Mouse (Mus musculus) left cerebral cortex, postnatal 14 days (tissue): ENCODE data around the gene Fbxo46. TPM values are rescaled to one million over a fixed set of nuclear protein-coding genes. Genes with fewer than 3 reads are reported as not detected.
"Not testable (repeated sequence)": the region's sequence is repeated elsewhere in the genome, so short reads cannot be mapped to it uniquely, and the experiment has no call there.

ENCODE experiments used
- DNase-seq, 2 experiments: peaks; one replicate each; pipeline ENCODE4 v3.0.0; 2021 to 2022; ENCODE audit warnings: low spot score in 2 of 2, mixed read lengths in 1 of 2
- intact Hi-C: fragments of 180-260 bp; cut with DNase I; formaldehyde crosslinking; loops from one replicate; pipeline ENCODE4 v1.15.1; 2025
- long read RNA-seq, 2 experiments: library from polyadenylated mRNA; stranded (forward); transcript quantifications; one replicate each; pipeline ENCODE4 v2.0.0; 2021
- total RNA-seq, 2 experiments: library from RNA; stranded (reverse); gene quantifications; 2 replicates each; pipeline ENCODE4 v1.2.3; 2021

Gene Fbxo46
- 10 to 100 TPM; 11.5 to 12.6 TPM for total RNA-seq
- long read RNA-seq, experiment 1, full-length matches to known transcripts, result 5 of 5 reads
- long read RNA-seq, experiment 1, partial matches to known transcripts, result 0 of 5 reads
- long read RNA-seq, experiment 1, other reads (novel, unspliced or antisense), result 0 of 5 reads
- long read RNA-seq, experiment 2, full-length matches to known transcripts, result 11 of 16 reads
- long read RNA-seq, experiment 2, partial matches to known transcripts, result 0 of 16 reads
- long read RNA-seq, experiment 2, other reads (novel, unspliced or antisense), result 5 of 16 reads

- DNase-seq, result peak; percentile 94 to 97
- intact Hi-C loops, result no loop called here
Measured at GRCm38 (mm10) chr7:19119631-19120429, at the start of gene Fbxo46. Gene Fbxo46 (plus strand): TSS chr7:19119859.

DNA sequence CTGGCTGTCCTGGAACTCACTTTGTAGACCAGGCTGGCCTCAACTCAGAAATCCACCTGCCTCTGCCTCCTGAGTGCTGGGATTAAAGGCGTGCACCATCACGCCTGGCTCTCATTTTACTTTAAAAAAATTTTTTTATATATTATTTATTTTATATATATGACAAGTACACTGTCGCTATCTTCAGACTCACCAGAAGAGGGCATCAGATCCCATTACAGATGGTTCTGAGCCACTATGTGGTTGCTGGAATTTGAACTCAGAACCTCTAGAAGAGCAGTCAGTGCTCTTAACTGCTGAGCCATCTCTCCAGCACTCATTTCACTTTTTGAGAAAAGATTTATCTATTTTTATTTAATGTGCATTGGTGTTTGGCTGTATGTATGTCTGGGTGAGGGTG lies 48.6 kb upstream of the Fbxo46 start:
- intact Hi-C loops, result loop anchor here (5.0 kb wide), 1 partner anchor 39 kb away; no protein-coding TSS in a partner anchor
- not testable (repeated sequence) for DNase-seq

DNA sequence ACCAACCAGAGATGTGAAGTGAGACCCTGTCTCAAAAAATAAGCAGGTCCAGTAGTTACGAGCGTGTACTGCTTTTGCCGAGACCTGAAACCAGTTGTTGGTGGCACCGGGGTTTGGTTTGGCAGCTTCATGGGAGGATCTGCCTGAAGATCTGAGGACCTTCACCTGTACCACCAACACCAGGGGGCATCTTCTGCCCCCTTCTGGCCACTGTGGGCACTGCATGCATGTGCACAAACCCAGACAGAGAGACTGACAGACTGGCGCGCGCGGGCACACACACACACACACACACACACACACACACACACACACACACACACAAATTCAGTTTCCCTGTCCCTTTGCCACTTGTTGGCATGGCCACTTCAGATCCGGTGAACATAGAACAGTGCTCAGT lies 46.2 kb upstream of the Fbxo46 start:
- intact Hi-C loops, result loop anchor here (5.0 kb wide), 1 partner anchor 41 kb away; no protein-coding TSS in a partner anchor
- no peak for DNase-seq

- intact Hi-C loops, result loop anchor here (5.0 kb wide), 1 partner anchor 42 kb away; no protein-coding TSS in a partner anchor
- DNase-seq, result no peak
Measured at GRCm38 (mm10) chr7:19074494-19074893, 45.2 kb upstream of the Fbxo46 start.

- no peak for DNase-seq
- intact Hi-C loops, result no loop called here
Measured at GRCm38 (mm10) chr7:19075231-19075630, 44.4 kb upstream of the Fbxo46 start.

DNA sequence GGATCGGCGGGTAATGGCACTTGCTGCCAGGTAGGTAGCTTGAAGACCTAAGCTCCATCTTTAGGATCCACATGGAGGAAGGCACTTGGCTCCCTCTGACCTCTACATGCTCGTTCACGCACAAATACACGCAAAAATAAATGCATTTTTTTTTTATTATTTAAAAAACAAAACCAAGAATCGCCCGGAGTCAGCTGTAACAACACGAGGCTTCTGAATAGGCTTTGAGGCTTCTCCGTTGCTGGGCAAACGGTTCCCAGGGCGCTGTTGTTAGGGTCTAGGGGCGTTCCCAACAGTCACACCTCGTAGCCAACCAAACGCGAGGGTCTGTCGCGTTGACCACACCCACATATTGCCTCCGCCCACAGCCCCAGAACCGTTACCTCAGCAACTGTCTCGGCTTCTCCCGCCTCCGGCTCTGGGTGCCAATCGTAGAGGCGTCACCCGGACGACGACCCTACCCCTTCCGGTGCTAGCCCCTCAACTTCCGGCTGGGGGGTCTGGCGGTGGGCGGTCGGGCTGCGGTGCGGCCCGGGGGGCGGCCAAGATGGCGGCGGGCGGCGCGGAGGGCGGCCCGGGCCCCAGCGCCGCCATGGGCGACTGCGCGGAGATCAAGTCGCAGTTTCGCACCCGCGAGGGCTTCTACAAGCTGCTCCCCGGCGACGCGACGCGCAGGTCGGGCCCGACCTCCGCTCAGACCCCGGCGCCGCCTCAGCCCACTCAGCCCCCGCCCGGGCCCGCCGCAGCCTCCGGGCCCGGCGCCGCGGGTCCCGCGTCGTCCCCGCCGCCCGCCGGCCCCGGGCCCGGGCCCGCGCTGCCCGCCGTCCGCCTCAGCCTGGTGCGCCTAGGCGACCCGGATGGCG lies 43.7 kb upstream of the Fbxo46 start, which contains the start of gene Dmwd:
Dmwd (plus strand) TSS at position 505 of the 863 bp plus-strand sequence.
- peak; percentile 97 to 99 for DNase-seq
- intact Hi-C loops, result no loop called here

DNA sequence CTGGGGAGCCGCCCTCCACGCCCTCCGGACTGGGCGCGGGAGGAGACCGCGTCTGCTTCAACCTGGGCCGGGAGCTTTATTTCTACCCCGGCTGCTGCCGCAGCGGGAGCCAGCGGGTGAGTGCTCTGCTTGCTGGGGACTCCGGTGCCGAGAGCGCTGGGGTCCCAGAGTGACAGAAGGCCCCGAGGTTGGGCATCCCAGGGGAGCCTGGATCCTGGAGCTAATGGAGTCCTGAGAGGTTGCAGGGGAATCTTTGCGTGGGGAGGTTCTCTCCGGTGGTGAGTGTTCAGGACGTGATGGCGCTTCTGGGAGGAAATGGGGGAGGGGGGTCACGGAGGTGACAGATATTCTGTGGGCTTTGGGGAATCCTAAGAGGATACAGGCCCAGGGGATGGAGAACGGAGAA lies 43.1 kb upstream of the Fbxo46 start:
- no peak for DNase-seq

GRCm38 (mm10) chr7:19077761-19078160 lies 41.9 kb upstream of the Fbxo46 start:
- no peak for DNase-seq
- intact Hi-C loops, result no loop called here

More for the DNA sequence above, 43.1 kb upstream of the Fbxo46 start:
- intact Hi-C loops, result no loop called here

GRCm38 (mm10) chr7:19078732-19079131 lies 40.9 kb upstream of the Fbxo46 start:
- intact Hi-C loops, result no loop called here
- DNase-seq, result no peak

DNA sequence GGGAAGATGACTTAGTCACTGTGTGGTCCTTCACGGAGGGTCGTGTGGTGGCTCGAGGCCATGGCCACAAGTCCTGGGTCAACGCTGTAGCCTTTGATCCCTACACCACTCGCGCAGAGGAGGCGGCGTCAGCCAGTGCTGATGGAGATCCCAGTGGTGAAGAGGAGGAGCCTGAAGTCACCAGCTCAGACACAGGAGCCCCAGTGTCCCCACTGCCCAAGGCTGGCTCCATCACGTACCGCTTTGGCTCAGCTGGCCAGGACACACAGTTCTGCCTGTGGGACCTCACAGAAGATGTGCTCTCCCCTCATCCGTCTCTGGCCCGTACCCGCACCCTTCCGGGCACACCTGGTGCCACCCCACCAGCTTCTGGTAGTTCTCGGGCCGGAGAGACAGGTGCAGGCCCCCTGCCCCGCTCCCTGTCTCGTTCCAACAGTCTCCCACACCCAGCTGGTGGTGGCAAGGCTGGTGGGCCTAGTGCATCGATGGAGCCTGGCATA lies 39.2 kb upstream of the Fbxo46 start:
- intact Hi-C loops, result no loop called here
- no peak for DNase-seq

GRCm38 (mm10) chr7:19082171-19082570 lies 37.5 kb upstream of the Fbxo46 start:
- intact Hi-C loops, result no loop called here
- DNase-seq, result no peak

- no peak for DNase-seq
- intact Hi-C loops, result no loop called here
Measured at GRCm38 (mm10) chr7:19083096-19083495, 36.6 kb upstream of the Fbxo46 start.

GRCm38 (mm10) chr7:19083701-19084100 lies 36.0 kb upstream of the Fbxo46 start, which contains the start of gene Dmpk:
Gene Dmpk (plus strand): TSS chr7:19083849.
- intact Hi-C loops, result no loop called here
- DNase-seq, result no peak

- intact Hi-C loops, result no loop called here
- DNase-seq, result no peak
Measured at GRCm38 (mm10) chr7:19084277-19084771, 35.3 kb upstream of the Fbxo46 start.

GRCm38 (mm10) chr7:19084921-19085473 lies 34.7 kb upstream of the Fbxo46 start:
- intact Hi-C loops, result no loop called here
- DNase-seq, result no peak

DNA sequence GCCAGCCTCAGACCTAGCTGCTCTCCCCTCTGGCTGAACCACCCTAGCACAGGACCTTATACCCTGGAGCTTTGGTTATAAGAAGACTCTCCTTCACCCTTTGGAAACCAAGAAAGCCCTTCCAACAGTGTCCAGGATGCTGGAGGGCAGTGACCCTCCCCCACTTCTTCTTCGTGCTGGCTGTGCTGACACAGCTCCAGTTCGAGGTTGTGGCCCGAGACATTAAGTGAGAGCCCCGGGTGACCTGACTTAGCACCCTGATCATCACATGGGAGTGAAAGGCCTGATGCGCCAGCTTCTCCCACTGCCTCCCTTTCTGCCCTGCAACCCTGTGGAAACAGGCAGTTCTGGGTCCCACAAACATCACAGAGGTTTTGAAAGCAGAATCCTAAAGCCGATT lies 34.2 kb upstream of the Fbxo46 start:
- DNase-seq, result no peak
- intact Hi-C loops, result no loop called here

GRCm38 (mm10) chr7:19086042-19086441 lies 33.6 kb upstream of the Fbxo46 start:
- intact Hi-C loops, result no loop called here
- DNase-seq, result no peak

- DNase-seq, result no peak
- intact Hi-C loops, result no loop called here
Measured at GRCm38 (mm10) chr7:19086760-19087159, 32.9 kb upstream of the Fbxo46 start.

DNA sequence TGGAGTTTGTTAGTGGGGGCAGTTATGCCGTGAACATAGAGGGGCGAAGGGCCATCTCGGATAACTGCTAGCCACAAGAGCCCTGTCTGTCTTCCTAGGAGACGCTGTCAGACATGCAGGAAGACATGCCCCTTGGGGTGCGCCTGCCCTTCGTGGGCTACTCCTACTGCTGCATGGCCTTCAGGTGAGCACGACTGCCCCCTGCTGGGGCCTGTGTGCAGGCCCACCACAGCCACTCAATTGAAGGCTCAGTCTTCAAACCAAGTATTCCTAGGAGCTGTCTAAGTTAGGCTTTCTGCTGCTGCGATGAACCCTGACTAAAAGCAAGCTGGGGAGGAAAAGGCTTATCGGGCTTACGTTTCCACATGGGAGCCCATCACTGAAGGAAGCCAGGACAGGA lies 30.8 kb upstream of the Fbxo46 start:
- peak; percentile 63 to 72 for DNase-seq

More for the DNA sequence above, 30.8 kb upstream of the Fbxo46 start:
- intact Hi-C loops, result no loop called here
